In the genomic region with DNA sequence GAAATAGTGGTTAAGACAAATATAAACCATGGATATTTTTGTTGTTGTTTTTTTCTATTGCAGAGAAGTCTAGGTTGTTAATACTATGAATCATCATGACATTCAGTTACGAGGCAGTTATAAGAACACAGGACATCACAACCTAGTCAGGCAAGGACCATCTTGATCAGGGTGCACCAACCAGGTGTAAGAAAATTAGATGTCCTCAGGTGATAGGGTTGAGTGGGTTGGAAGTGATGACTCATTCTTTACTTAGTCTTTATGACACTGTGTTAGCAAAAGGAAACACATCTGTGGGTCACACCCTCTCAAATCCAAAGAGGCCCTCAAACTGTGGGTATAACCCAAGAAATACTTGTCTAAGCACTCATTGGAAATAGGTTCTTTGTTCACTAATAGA, we compare ENCODE assay signal across 20 mouse cellular contexts.
"Had no signal": no experiment of that assay in that cellular context is flagged by ENCODE, and none has a peak within 500 bp of the region (broad histone marks: within the 10 kb centered on the region; RNA-seq: fewer than 3 reads in every experiment).

No protein-coding gene starts in this region.

- DNase-seq: kidney, adult 8-10 months; kidney, postnatal 25 days; layer of hippocampus, adult 9-11 months; liver; liver, embryonic 13.5 days; lung, adult 2 months; lung, postnatal 14 days; lung, postnatal 4 days; midbrain, embryonic 14.5 days; right cerebral cortex, adult 18-20 months; right cerebral cortex, postnatal 14 days; right cerebral cortex, postnatal 4 days; thymus, adult 2 months; thymus, postnatal 25 days had no signal

- H3K27me3 ChIP-seq: limb, embryonic 13.5 days; liver, embryonic 13.5 days; stomach, embryonic 15.5 days had no signal

- H3K4me1 ChIP-seq: limb, embryonic 10.5 days; limb, embryonic 13.5 days; liver, embryonic 13.5 days; stomach, embryonic 15.5 days had no signal

- H3K27ac ChIP-seq: kidney, postnatal 0 days; layer of hippocampus, adult 2 months; limb, embryonic 10.5 days; limb, embryonic 13.5 days; liver, embryonic 13.5 days; stomach, embryonic 15.5 days had no signal

- H3K4me3 ChIP-seq: layer of hippocampus, adult 2 months; limb, embryonic 10.5 days; limb, embryonic 13.5 days; liver, embryonic 13.5 days; stomach, embryonic 15.5 days had no signal

- H3K36me3 ChIP-seq: limb, embryonic 10.5 days; limb, embryonic 13.5 days; liver, embryonic 13.5 days; stomach, embryonic 15.5 days had no signal

- H3K9ac ChIP-seq: limb, embryonic 13.5 days; liver, embryonic 13.5 days; stomach, embryonic 15.5 days had no signal

- H3K9me3 ChIP-seq: limb, embryonic 10.5 days; limb, embryonic 13.5 days; liver, embryonic 13.5 days; stomach, embryonic 15.5 days had no signal

- H3K4me2 ChIP-seq: limb, embryonic 13.5 days; liver, embryonic 13.5 days; midbrain, embryonic 11.5 days; stomach, embryonic 15.5 days had no signal
